Mouse (Mus musculus) embryonic facial prominence, embryonic 11.5 days (tissue): ENCODE data around the gene Nsg1. TPM values are rescaled to one million over a fixed set of nuclear protein-coding genes. Genes with fewer than 3 reads are reported as not detected.

ENCODE experiments used
- ATAC-seq: fragments of 200-750 bp; cut with Nextera tagmentation; replicated peaks from 2 replicates; pipeline ENCODE4 v1.8.0; 2017; ENCODE audit warnings: low read depth; ENCODE audit not compliant: insufficient number of reproducible peaks, low FRiP score, low TSS enrichment
- DNase-seq: peaks from one replicate; pipeline ENCODE4 v3.0.0-alpha.2; 2015; ENCODE audit warnings: low spot score
- H3K27ac ChIP-seq: fragments of 300-500 bp; sonication (generic); replicated peaks from 2 replicates; pipeline ENCODE4 v1.5.1; 2014; ENCODE audit warnings: mild to moderate bottlenecking, low read depth, low read length, control low read depth
- H3K27me3 ChIP-seq: fragments of 300-500 bp; sonication (generic); 2 replicates; pipeline ENCODE4 v1.6.1; 2014; ENCODE audit warnings: mild to moderate bottlenecking, low read length, moderate library complexity, mixed read lengths; ENCODE audit not compliant: control insufficient read depth, insufficient read depth
- H3K36me3 ChIP-seq: fragments of 300-500 bp; sonication (generic); replicated peaks from 2 replicates; pipeline ENCODE4 v1.6.1; 2014; ENCODE audit warnings: low read depth, mild to moderate bottlenecking, low read length, moderate library complexity, mixed read lengths; ENCODE audit not compliant: control insufficient read depth, insufficient read depth
- H3K4me1 ChIP-seq: fragments of 300-500 bp; sonication (generic); 2 replicates; pipeline ENCODE4 v1.6.1; 2014; ENCODE audit warnings: low read length, mixed read lengths; ENCODE audit not compliant: control insufficient read depth, insufficient read depth
- H3K4me2 ChIP-seq: fragments of 300-500 bp; sonication (generic); 2 replicates; pipeline ENCODE4 v1.6.1; 2014; ENCODE audit warnings: low read depth, mild to moderate bottlenecking, control low read depth, low read length, moderate library complexity
- H3K4me3 ChIP-seq: fragments of 300-500 bp; sonication (generic); 2 replicates; pipeline ENCODE4 v1.5.1; 2014; ENCODE audit warnings: low read depth, low read length, control low read depth
- H3K9ac ChIP-seq: fragments of 300-500 bp; sonication (generic); replicated peaks from 2 replicates; pipeline ENCODE4 v1.6.1; 2014; ENCODE audit warnings: mild to moderate bottlenecking, control low read depth, low read length
- H3K9me3 ChIP-seq: fragments of 300-500 bp; sonication (generic); replicated peaks from 2 replicates; pipeline ENCODE4 v1.6.1; 2016; ENCODE audit warnings: mild to moderate bottlenecking, low read length, inconsistent platforms, mixed read lengths; ENCODE audit not compliant: control insufficient read depth
- WGBS: fragments of 180-500 bp; shearing (Covaris S2); extraction: QIAGEN DNeasy Blood & Tissue Kit; methylation state at CpG from one replicate; pipeline ENCODE4 v1.1.7; 2014; 5-methylcytosine and 5-hydroxymethylcytosine counted together
- polyA plus RNA-seq: library from polyadenylated mRNA; unstranded; fragments of >200 nt; fragmentation: Nextera tagmentation; extraction: Ambion mirVana; gene quantifications from 2 replicates; pipeline ENCODE4 v1.2.1, GENCODE M21; 2014

The Nsg1 gene
- polyA plus RNA-seq, 1 experiment from 2014 or later, result 67.5 TPM

- H3K36me3 ChIP-seq, result no peaks in the 10 kb centered on the region; the same call in 1 of the 2 replicates
- H3K4me3 ChIP-seq, result no peak overlapping the region
- H3K27ac ChIP-seq, result no peak overlapping the region
- no peaks in the 10 kb centered on the region for H3K27me3 ChIP-seq
- DNase-seq (no peak), ATAC-seq (no peak)
- WGBS, result 89% methylated on average over 2 of the region's 2 CpGs
- H3K4me2 ChIP-seq, result no peak overlapping the region
- H3K9ac ChIP-seq, result no peak overlapping the region
- H3K4me1 ChIP-seq, result no peaks in the 10 kb centered on the region
- H3K9me3 ChIP-seq, result no peaks in the 10 kb centered on the region
These were observed 30.4 kb downstream of the Nsg1 start for GRCm38 (mm10) chr5:38129339-38129738.

- H3K4me3 ChIP-seq, result no peak overlapping the region
- H3K4me1 ChIP-seq, result no peaks in the 10 kb centered on the region
- DNase-seq, result no peak
- no peak overlapping the region for H3K4me2 ChIP-seq
- ATAC-seq, result no peak
- WGBS, result 84% methylated on average over 13 of the region's 13 CpGs
- no peaks in the 10 kb centered on the region for H3K27me3 ChIP-seq
- H3K9me3 ChIP-seq, result no peaks in the 10 kb centered on the region
- no peak overlapping the region for H3K9ac ChIP-seq
- no peaks in the 10 kb centered on the region; the same call in 1 of the 2 replicates for H3K36me3 ChIP-seq
- no peak overlapping the region for H3K27ac ChIP-seq
These were observed 33.0 kb downstream of the Nsg1 start for GRCm38 (mm10) chr5:38126519-38127306.

- no peaks in the 10 kb centered on the region for H3K4me1 ChIP-seq
- no peak overlapping the region for H3K4me3 ChIP-seq
- ATAC-seq (no peak), DNase-seq (no peak)
- H3K4me2 ChIP-seq, result no peak overlapping the region
- no peaks in the 10 kb centered on the region for H3K36me3 ChIP-seq
- H3K9ac ChIP-seq, result no peak overlapping the region
- H3K9me3 ChIP-seq, result no peaks in the 10 kb centered on the region
- 91% methylated on average over 7 of the region's 7 CpGs for WGBS
- no peaks in the 10 kb centered on the region for H3K27me3 ChIP-seq
- H3K27ac ChIP-seq, result no peak overlapping the region
These were observed 38.0 kb downstream of the Nsg1 start for GRCm38 (mm10) chr5:38121699-38122098.

GRCm38 (mm10) chr5:38119268-38119667 lies 40.4 kb downstream of the Nsg1 start:
- Histone ChIP-seq H3K9ac (no peak overlapping the region), H3K36me3 (no peaks in the 10 kb centered on the region), H3K9me3 (no peaks in the 10 kb centered on the region), H3K27me3 (no peaks in the 10 kb centered on the region), H3K4me3 (no peak overlapping the region), H3K4me2 (no peak overlapping the region), H3K27ac (no peak overlapping the region), H3K4me1 (no peaks in the 10 kb centered on the region)
- DNase-seq (no peak), ATAC-seq (no peak)
- 90% methylated on average over 5 of the region's 5 CpGs for WGBS

- H3K27ac ChIP-seq, result no peak overlapping the region
- H3K9ac ChIP-seq, result no peak overlapping the region
- H3K4me3 ChIP-seq, result no peak overlapping the region
- no peaks in the 10 kb centered on the region for H3K27me3 ChIP-seq
- H3K4me1 ChIP-seq, result no peaks in the 10 kb centered on the region
- 73% methylated on average over 1 of the region's 1 CpGs for WGBS
- no peaks in the 10 kb centered on the region for H3K9me3 ChIP-seq
- H3K36me3 ChIP-seq, result no peaks in the 10 kb centered on the region
- no peak for DNase-seq
- no peak for ATAC-seq
- H3K4me2 ChIP-seq, result no peak overlapping the region
These were observed 42.7 kb downstream of the Nsg1 start for GRCm38 (mm10) chr5:38117056-38117455.

- Histone ChIP-seq H3K36me3 (no peaks in the 10 kb centered on the region; the same call in 1 of the 2 replicates), H3K4me1 (no peaks in the 10 kb centered on the region), H3K9ac (no peak overlapping the region), H3K27me3 (no peaks in the 10 kb centered on the region), H3K4me2 (no peak overlapping the region), H3K27ac (no peak overlapping the region), H3K4me3 (no peak overlapping the region), H3K9me3 (no peaks in the 10 kb centered on the region)
- DNase-seq (no peak), ATAC-seq (no peak)
- WGBS, result 93% methylated on average over 2 of the region's 2 CpGs
These were observed 45.2 kb downstream of the Nsg1 start for GRCm38 (mm10) chr5:38114526-38114925.

GRCm38 (mm10) chr5:38106807-38107206 lies 52.9 kb downstream of the Nsg1 start:
- ATAC-seq (no peak), DNase-seq (no peak)
- Histone ChIP-seq H3K9me3 (no peaks in the 10 kb centered on the region), H3K27me3 (no peaks in the 10 kb centered on the region), H3K36me3 (no peaks in the 10 kb centered on the region; the same call in 1 of the 2 replicates), H3K4me3 (no peak overlapping the region), H3K4me2 (no peak overlapping the region), H3K27ac (no peak overlapping the region), H3K4me1 (no peaks in the 10 kb centered on the region), H3K9ac (no peak overlapping the region)
- WGBS, result 82% methylated on average over 10 of the region's 10 CpGs

GRCm38 (mm10) chr5:38106080-38106697 lies 53.5 kb downstream of the Nsg1 start:
- H3K36me3 ChIP-seq, result no peaks in the 10 kb centered on the region; the same call in 1 of the 2 replicates
- no peaks in the 10 kb centered on the region for H3K27me3 ChIP-seq
- H3K9me3 ChIP-seq, result no peaks in the 10 kb centered on the region
- no peak for ATAC-seq
- no peak overlapping the region for H3K27ac ChIP-seq
- no peak overlapping the region for H3K4me2 ChIP-seq
- H3K9ac ChIP-seq, result no peak overlapping the region
- 91% methylated on average over 14 of the region's 14 CpGs for WGBS
- no peak overlapping the region for H3K4me3 ChIP-seq
- DNase-seq, result no peak
- H3K4me1 ChIP-seq, result no peaks in the 10 kb centered on the region
